Mouse (Mus musculus): ENCODE results near the gene Shd. TPM values are rescaled to one million over a fixed set of nuclear protein-coding genes. Genes with fewer than 3 reads are reported as not detected.

Gene Shd
- total RNA-seq, 4 experiments from 2014 or later = 1.7 to 4.8 (median 3.0) TPM

Other genes starting within 250 kb of the Shd start
- gene Adgre4, start 220.5 kb upstream of the Shd start, total RNA-seq (2022) = under 1 TPM; 0.23 to 0.99 (median 0.59) TPM
- gene Zfp119a, start 91.5 kb upstream of the Shd start, total RNA-seq (2022) = 1 to 10 TPM; 6.7 to 9.8 (median 8.3) TPM
- gene Zfp959, start 78.4 kb upstream of the Shd start, total RNA-seq (2022) = 1 to 10 TPM; 3.7 to 9.2 (median 6.3) TPM
- 1 to 10 TPM; 2.9 to 7.1 (median 4.9) TPM for gene Zfp119b, start 21.0 kb upstream of the Shd start, total RNA-seq (2022)
- gene Ebi3, start 17.8 kb upstream of the Shd start, total RNA-seq (2022) = 1 to 10 TPM in 3 of 4 experiments, under 1 TPM in 1; 0.49 to 2.0 (median 1.5) TPM
- gene Yju2, start 11.4 kb upstream of the Shd start, total RNA-seq (2022) = 10 to 100 TPM; 18.6 to 21.4 (median 20.3) TPM
- 1 to 10 TPM in 3 of 4 experiments, under 1 TPM in 1; 0.87 to 3.4 (median 2.9) TPM for gene Fsd1, start 16.0 kb downstream of the Shd start, total RNA-seq (2022)
- gene Stap2, start 35.1 kb downstream of the Shd start, total RNA-seq (2022) = 1 to 10 TPM; 4.8 to 9.3 (median 6.8) TPM
- 100 to 1,000 TPM; 101 to 119 (median 110) TPM for gene Mpnd, start 35.2 kb downstream of the Shd start, total RNA-seq (2022)
- 10 to 100 TPM; 44.3 to 52.5 (median 49.9) TPM for gene Sh3gl1, start 66.2 kb downstream of the Shd start, total RNA-seq (2022)
- 1 to 10 TPM; 3.8 to 6.0 (median 4.3) TPM for gene Chaf1a, start 70.0 kb downstream of the Shd start, total RNA-seq (2022)
- 10 to 100 TPM; 67.6 to 93.5 (median 82.6) TPM for gene Ubxn6, start 104.6 kb downstream of the Shd start, total RNA-seq (2022)
- gene Hdgfl2, start 109.2 kb downstream of the Shd start, total RNA-seq (2022) = 100 to 1,000 TPM in 1 of 4 experiments, 10 to 100 TPM in 3; 55.6 to 123 (median 80.3) TPM
- gene Plin4, start 139.3 kb downstream of the Shd start, total RNA-seq (2022) = 100 to 1,000 TPM in 1 of 4 experiments, 10 to 100 TPM in 3; 45.4 to 191 (median 87.0) TPM
- 10 to 100 TPM; 20.4 to 32.6 (median 26.9) TPM for gene Plin5, start 147.1 kb downstream of the Shd start, total RNA-seq (2022)
- gene Lrg1, start 151.5 kb downstream of the Shd start, total RNA-seq (2022) = 10 to 100 TPM; 14.5 to 34.6 (median 16.4) TPM
- gene Sema6b, start 169.9 kb downstream of the Shd start, total RNA-seq (2022) = 10 to 100 TPM in 2 of 4 experiments, 1 to 10 TPM in 2; 6.6 to 12.7 (median 10.9) TPM
- 1 to 10 TPM; 2.2 to 4.2 (median 3.8) TPM for gene Tnfaip8l1, start 192.0 kb downstream of the Shd start, total RNA-seq (2022)
- 10 to 100 TPM; 49.4 to 62.3 (median 54.2) TPM for gene Mydgf, start 213.5 kb downstream of the Shd start, total RNA-seq (2022)
- 10 to 100 TPM; 35.6 to 41.4 (median 39.6) TPM for gene Dpp9, start 248.4 kb downstream of the Shd start, total RNA-seq (2022)

Measured in adrenal gland, adult 8-10 months (tissue).